Mouse (Mus musculus): ENCODE results near the gene Fbxw4. TPM values are rescaled to one million over a fixed set of nuclear protein-coding genes. Genes with fewer than 3 reads are reported as not detected.

The Fbxw4 gene
- polyA plus RNA-seq, 1 experiment = not detected

- H3K4me1 ChIP-seq (ENCODE audit: control insufficient read depth, insufficient read depth, low read length) = peaks cover 7% of the 10 kb centered on the region; the same call in 1 of the 2 replicates
- H3K4me3 ChIP-seq (ENCODE audit: insufficient read depth, low read depth, low read length) = no peak overlapping the region
- WGBS = 80% methylated on average over 3 of the region's 3 CpGs
- no peak for TF ChIP-seq CTCF (IDR thresholded peaks at IDR 0.05; ENCODE audit: insufficient read depth, low read depth, low read length)
- no peak for TF ChIP-seq POLR2A (IDR thresholded peaks at IDR 0.05; ENCODE audit: insufficient read depth, low read depth, low read length)
- H3K27ac ChIP-seq (ENCODE audit: insufficient read depth, low read depth, low read length) = no peak overlapping the region
These were observed 20.5 kb upstream of the Fbxw4 start for GRCm38 (mm10) chr19:45680495-45681130.

GRCm38 (mm10) chr19:45676723-45677269, 16.7 kb upstream of the Fbxw4 start:
- WGBS = 19% methylated on average over 16 of the region's 16 CpGs
- Histone ChIP-seq H3K4me3 (ENCODE audit: insufficient read depth, low read depth, low read length) (no peak overlapping the region), H3K27ac (ENCODE audit: insufficient read depth, low read depth, low read length) (no peak overlapping the region), H3K4me1 (ENCODE audit: control insufficient read depth, insufficient read depth, low read length) (peaks cover 7% of the 10 kb centered on the region; the same call in 1 of the 2 replicates)
- no peak for TF ChIP-seq CTCF (IDR thresholded peaks at IDR 0.05; ENCODE audit: insufficient read depth, low read depth, low read length)
- no peak for TF ChIP-seq POLR2A (IDR thresholded peaks at IDR 0.05; ENCODE audit: insufficient read depth, low read depth, low read length)

- WGBS = 4% methylated on average over 38 of the region's 38 CpGs
- no peak overlapping the region for H3K27ac ChIP-seq (ENCODE audit: insufficient read depth, low read depth, low read length)
- H3K4me3 ChIP-seq (ENCODE audit: insufficient read depth, low read depth, low read length) = peak overlapping the region; percentile 8
- H3K4me1 ChIP-seq (ENCODE audit: control insufficient read depth, insufficient read depth, low read length) = peaks cover 7% of the 10 kb centered on the region; the same call in 1 of the 2 replicates
- TF ChIP-seq POLR2A (IDR thresholded peaks at IDR 0.05; ENCODE audit: insufficient read depth, low read depth, low read length) (no peak), CTCF (IDR thresholded peaks at IDR 0.05; ENCODE audit: insufficient read depth, low read depth, low read length) (no peak)
These were observed 15.8 kb upstream of the Fbxw4 start for GRCm38 (mm10) chr19:45675720-45676581.

- no peak overlapping the region for H3K4me3 ChIP-seq (ENCODE audit: insufficient read depth, low read depth, low read length)
- WGBS = 53% methylated on average over 5 of the region's 5 CpGs
These were observed 15.1 kb upstream of the Fbxw4 start for GRCm38 (mm10) chr19:45675196-45675595.

GRCm38 (mm10) chr19:45672971-45673370, 12.9 kb upstream of the Fbxw4 start:
- Histone ChIP-seq H3K27ac (ENCODE audit: insufficient read depth, low read depth, low read length) (no peak overlapping the region), H3K4me3 (ENCODE audit: insufficient read depth, low read depth, low read length) (no peak overlapping the region), H3K4me1 (ENCODE audit: control insufficient read depth, insufficient read depth, low read length) (peaks cover 7% of the 10 kb centered on the region; the same call in 1 of the 2 replicates)
- TF ChIP-seq CTCF (IDR thresholded peaks at IDR 0.05; ENCODE audit: insufficient read depth, low read depth, low read length) = no peak
- TF ChIP-seq POLR2A (IDR thresholded peaks at IDR 0.05; ENCODE audit: insufficient read depth, low read depth, low read length) = no peak
- WGBS = 86% methylated on average over 9 of the region's 9 CpGs

More at GRCm38 (mm10) chr19:45675196-45675595, 15.1 kb upstream of the Fbxw4 start:
- H3K27ac ChIP-seq (ENCODE audit: insufficient read depth, low read depth, low read length) = no peak overlapping the region
- H3K4me1 ChIP-seq (ENCODE audit: control insufficient read depth, insufficient read depth, low read length) = peaks cover 7% of the 10 kb centered on the region; the same call in 1 of the 2 replicates
- TF ChIP-seq POLR2A (IDR thresholded peaks at IDR 0.05; ENCODE audit: insufficient read depth, low read depth, low read length) = no peak
- TF ChIP-seq CTCF (IDR thresholded peaks at IDR 0.05; ENCODE audit: insufficient read depth, low read depth, low read length) = no peak

GRCm38 (mm10) chr19:45668986-45669385, 8.9 kb upstream of the Fbxw4 start:
- Histone ChIP-seq H3K27ac (ENCODE audit: insufficient read depth, low read depth, low read length) (no peak overlapping the region), H3K4me3 (ENCODE audit: insufficient read depth, low read depth, low read length) (no peak overlapping the region), H3K4me1 (ENCODE audit: control insufficient read depth, insufficient read depth, low read length) (no peaks in the 10 kb centered on the region)
- 97% methylated on average over 4 of the region's 4 CpGs for WGBS
- TF ChIP-seq CTCF (IDR thresholded peaks at IDR 0.05; ENCODE audit: insufficient read depth, low read depth, low read length) (no peak), POLR2A (IDR thresholded peaks at IDR 0.05; ENCODE audit: insufficient read depth, low read depth, low read length) (no peak)

- WGBS = 72% methylated on average over 2 of the region's 2 CpGs
- peaks cover 7% of the 10 kb centered on the region; the same call in 1 of the 2 replicates for H3K4me1 ChIP-seq (ENCODE audit: control insufficient read depth, insufficient read depth, low read length)
- no peak overlapping the region for H3K27ac ChIP-seq (ENCODE audit: insufficient read depth, low read depth, low read length)
- no peak overlapping the region for H3K4me3 ChIP-seq (ENCODE audit: insufficient read depth, low read depth, low read length)
- no peak for TF ChIP-seq POLR2A (IDR thresholded peaks at IDR 0.05; ENCODE audit: insufficient read depth, low read depth, low read length)
- no peak for TF ChIP-seq CTCF (IDR thresholded peaks at IDR 0.05; ENCODE audit: insufficient read depth, low read depth, low read length)
These were observed 3.7 kb upstream of the Fbxw4 start for GRCm38 (mm10) chr19:45663851-45664250.

GRCm38 (mm10) chr19:45660503-45660790, 335 bp upstream of the Fbxw4 start:
- no peak for TF ChIP-seq CTCF (IDR thresholded peaks at IDR 0.05; ENCODE audit: insufficient read depth, low read depth, low read length)
- TF ChIP-seq POLR2A (IDR thresholded peaks at IDR 0.05; ENCODE audit: insufficient read depth, low read depth, low read length) = no peak
- WGBS = 12% methylated on average over 18 of the region's 18 CpGs
- Histone ChIP-seq H3K4me3 (ENCODE audit: insufficient read depth, low read depth, low read length) (peak overlapping the region; percentile 79), H3K27ac (ENCODE audit: insufficient read depth, low read depth, low read length) (peak overlapping the region; percentile 4; the same call in 1 of the 2 replicates), H3K4me1 (ENCODE audit: control insufficient read depth, insufficient read depth, low read length) (peaks cover 7% of the 10 kb centered on the region; the same call in 1 of the 2 replicates)

GRCm38 (mm10) chr19:45659301-45659737, 793 bp downstream of the Fbxw4 start:
- 2% methylated on average over 18 of the region's 18 CpGs for WGBS
- peak overlapping the region; percentile 79 for H3K4me3 ChIP-seq (ENCODE audit: insufficient read depth, low read depth, low read length)
- TF ChIP-seq POLR2A (IDR thresholded peaks at IDR 0.05; ENCODE audit: insufficient read depth, low read depth, low read length) (no peak), CTCF (IDR thresholded peaks at IDR 0.05; ENCODE audit: insufficient read depth, low read depth, low read length) (no peak)
- no peak overlapping the region for H3K27ac ChIP-seq (ENCODE audit: insufficient read depth, low read depth, low read length)
- peaks cover 7% of the 10 kb centered on the region; the same call in 1 of the 2 replicates for H3K4me1 ChIP-seq (ENCODE audit: control insufficient read depth, insufficient read depth, low read length)
